Mouse (Mus musculus) embryo, embryonic 9.5 days (tissue): ENCODE results near the gene Ank.

Experiments used
- DNase-seq: peaks from one replicate; pipeline ENCODE4 v3.0.0-alpha.2; 2017; ENCODE audit errors: extremely low spot score

Gene Ank

GRCm38 (mm10) chr15:27574992-27575781, 108.7 kb downstream of the Ank start:
- DNase-seq = no peak

GRCm38 (mm10) chr15:27575932-27576331, 109.5 kb downstream of the Ank start:
- no peak for DNase-seq

GRCm38 (mm10) chr15:27576886-27577285, 110.4 kb downstream of the Ank start:
- no peak for DNase-seq

- DNase-seq = no peak
Measured at GRCm38 (mm10) chr15:27577915-27578780, 111.7 kb downstream of the Ank start.

- no peak for DNase-seq
Measured at GRCm38 (mm10) chr15:27578918-27579317, 112.4 kb downstream of the Ank start.

- no peak for DNase-seq
Measured at GRCm38 (mm10) chr15:27579853-27580252, 113.4 kb downstream of the Ank start.

GRCm38 (mm10) chr15:27580771-27581170, 114.3 kb downstream of the Ank start:
- DNase-seq = no peak

- peak; percentile 52 for DNase-seq
Measured at GRCm38 (mm10) chr15:27581640-27582039, 115.2 kb downstream of the Ank start.

GRCm38 (mm10) chr15:27582428-27582827, 116.0 kb downstream of the Ank start:
- no peak for DNase-seq

GRCm38 (mm10) chr15:27583042-27583441, 116.6 kb downstream of the Ank start:
- peak; percentile 22 for DNase-seq

GRCm38 (mm10) chr15:27583620-27584019, 117.1 kb downstream of the Ank start:
- DNase-seq = no peak

- no peak for DNase-seq
Measured at GRCm38 (mm10) chr15:27585466-27586092, 119.1 kb downstream of the Ank start.

GRCm38 (mm10) chr15:27586093-27586480, 119.6 kb downstream of the Ank start:
- DNase-seq = no peak

- no peak for DNase-seq
Measured at GRCm38 (mm10) chr15:27588087-27588826, 121.8 kb downstream of the Ank start.

- no peak for DNase-seq
Measured at GRCm38 (mm10) chr15:27590812-27591211, 124.3 kb downstream of the Ank start.

- DNase-seq = no peak
Measured at GRCm38 (mm10) chr15:27592620-27593320, 126.3 kb downstream of the Ank start.

- DNase-seq = no peak
Measured at GRCm38 (mm10) chr15:27593717-27594116, 127.2 kb downstream of the Ank start.

GRCm38 (mm10) chr15:27594973-27595372, 128.5 kb downstream of the Ank start:
- peak; percentile 18 for DNase-seq

- DNase-seq = peak; percentile 14
Measured at GRCm38 (mm10) chr15:27595560-27595959, 129.1 kb downstream of the Ank start.

GRCm38 (mm10) chr15:27596463-27597140, 130.1 kb downstream of the Ank start:
- DNase-seq = no peak
